Mouse (Mus musculus) brain, embryonic 14.5 days (tissue): Measurements from ENCODE around the gene Zfp661.

Source experiments
- CTCF ChIP-seq: fragments of 200-500 bp; IDR thresholded peaks from 2 replicates; pipeline ENCODE4 v1.5.1; 2012; ENCODE audit warnings: inconsistent platforms, mild to moderate bottlenecking, moderate library complexity, borderline replicate concordance; ENCODE audit not compliant: insufficient read depth, insufficient read length; ENCODE audit errors: extremely low read depth
- POLR2A ChIP-seq: fragments of 200-500 bp; IDR thresholded peaks from 2 replicates; pipeline ENCODE4 v1.6.1; 2012; ENCODE audit warnings: mild to moderate bottlenecking, inconsistent platforms, borderline replicate concordance; ENCODE audit not compliant: poor library complexity, insufficient read depth, insufficient read length, severe bottlenecking; ENCODE audit errors: extremely low read depth

- TF ChIP-seq POLR2A (no peak), CTCF (no peak)
Observed at GRCm38 (mm10) chr2:127627354-127627753, 40.5 kb upstream of the Zfp661 start.
